Mouse (Mus musculus): Measurements from ENCODE around the gene Krr1.
"Not testable (repeated sequence)": the region's sequence is repeated elsewhere in the genome, so short reads cannot be mapped to it uniquely, and the experiment has no call there.

Krr1 gene

GRCm38 (mm10) chr10:111983070-111983469 lies 10.6 kb downstream of the Krr1 start:
- no peak for DNase-seq

- DNase-seq, result no peak
Measured at GRCm38 (mm10) chr10:111986453-111986852, 14.0 kb downstream of the Krr1 start.

GRCm38 (mm10) chr10:111995803-111996548 lies 23.5 kb downstream of the Krr1 start:
- DNase-seq, result no peak

- no peak for DNase-seq
Measured at GRCm38 (mm10) chr10:111996549-111996904, 24.1 kb downstream of the Krr1 start.

GRCm38 (mm10) chr10:111996911-111997347 lies 24.5 kb downstream of the Krr1 start:
- DNase-seq, result no peak

- no peak for DNase-seq
Measured at GRCm38 (mm10) chr10:111997671-111998070, 25.2 kb downstream of the Krr1 start.

GRCm38 (mm10) chr10:111999765-112000164 lies 27.3 kb downstream of the Krr1 start:
- DNase-seq, result no peak

- DNase-seq, result no peak
Measured at GRCm38 (mm10) chr10:112000568-112000967, 28.1 kb downstream of the Krr1 start.

- no peak for DNase-seq
Measured at GRCm38 (mm10) chr10:112001350-112001749, 28.9 kb downstream of the Krr1 start.

- DNase-seq, result no peak
Measured at GRCm38 (mm10) chr10:112001756-112002520, 29.5 kb downstream of the Krr1 start.

- no peak for DNase-seq
Measured at GRCm38 (mm10) chr10:112002544-112003215, 30.2 kb downstream of the Krr1 start, which contains the start of gene Glipr1. Gene Glipr1 (minus strand): TSS chr10:112002631.

GRCm38 (mm10) chr10:112009511-112009910 lies 37.0 kb downstream of the Krr1 start:
- DNase-seq, result not testable (repeated sequence)

- no peak for DNase-seq
Measured at GRCm38 (mm10) chr10:112023585-112023984, 51.1 kb downstream of the Krr1 start.

- DNase-seq, result not testable (repeated sequence)
Measured at GRCm38 (mm10) chr10:112028689-112029088, 56.2 kb downstream of the Krr1 start.
